Mouse (Mus musculus): ENCODE data around the gene Tmem127.
"Not testable (repeated sequence)": the region's sequence is repeated elsewhere in the genome, so short reads cannot be mapped to it uniquely, and the experiment has no call there.

Gene Tmem127

DNA sequence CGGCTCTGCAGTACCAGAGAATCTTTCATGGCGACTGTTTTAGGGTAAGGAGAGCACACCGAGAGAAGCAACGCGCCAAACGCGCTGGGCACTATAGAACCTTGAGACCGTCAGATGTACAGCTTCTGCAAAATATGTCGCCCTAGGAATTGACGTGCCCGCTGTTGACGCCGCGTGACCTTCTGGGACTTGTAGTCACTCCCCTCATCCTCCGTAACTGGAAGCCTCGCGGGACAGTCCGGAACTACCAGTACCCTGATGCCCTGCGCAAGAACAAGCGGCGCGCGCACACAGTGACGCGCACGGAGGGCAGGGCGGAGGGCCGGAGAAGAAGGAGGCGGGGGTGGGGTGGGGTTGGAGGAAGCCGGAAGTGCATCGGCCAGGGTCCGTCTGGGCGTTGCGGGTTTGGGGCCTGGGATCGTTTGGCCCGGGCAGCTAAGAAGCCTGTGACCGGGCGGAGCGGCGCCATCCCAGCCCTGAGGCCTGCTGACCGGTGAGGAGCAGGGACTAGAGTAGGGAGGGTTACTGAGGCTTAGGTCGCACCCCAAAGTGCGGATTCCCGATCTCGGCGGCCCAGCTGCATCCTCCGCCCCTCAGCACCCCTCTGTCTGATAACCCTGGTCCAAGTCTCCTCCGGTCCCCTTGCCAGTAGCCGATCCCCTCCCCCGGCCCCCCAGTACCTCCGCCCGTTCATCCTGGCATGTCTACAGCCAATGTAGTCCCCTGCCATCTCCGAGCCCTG is at the start of gene Tmem127, which contains the start of gene Ciao1:
Gene Tmem127 (plus strand): TSS at position 317 of the 742 bp plus-strand sequence.
Gene Ciao1 (minus strand): TSS at position 225 of the 742 bp plus-strand sequence.
- ATAC-seq (ENCODE audit: insufficient number of reproducible peaks, low FRiP score, low TSS enrichment): peak; percentile 97

DNA sequence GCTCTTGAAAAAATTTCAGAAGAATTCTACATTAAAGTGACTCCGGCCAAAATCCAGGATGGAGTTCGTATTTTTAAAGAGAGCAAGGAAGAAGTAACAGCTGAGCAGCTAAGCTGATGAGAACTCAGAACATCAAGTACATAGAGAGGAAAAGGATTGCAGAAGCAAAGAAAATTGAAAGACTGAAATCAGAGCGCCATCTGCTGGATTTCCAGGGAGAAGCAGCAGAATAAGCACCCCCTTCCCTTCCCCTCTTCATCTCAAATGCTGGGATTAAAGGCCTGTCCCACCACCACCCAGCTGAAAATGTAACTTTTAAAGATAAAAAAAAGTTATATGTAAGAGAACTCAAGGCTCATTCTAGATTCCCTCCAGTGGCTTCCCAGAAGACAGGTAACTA is 42.8 kb upstream of the Tmem127 start:
- no peak for ATAC-seq (ENCODE audit: insufficient number of reproducible peaks, low FRiP score, low TSS enrichment)

DNA sequence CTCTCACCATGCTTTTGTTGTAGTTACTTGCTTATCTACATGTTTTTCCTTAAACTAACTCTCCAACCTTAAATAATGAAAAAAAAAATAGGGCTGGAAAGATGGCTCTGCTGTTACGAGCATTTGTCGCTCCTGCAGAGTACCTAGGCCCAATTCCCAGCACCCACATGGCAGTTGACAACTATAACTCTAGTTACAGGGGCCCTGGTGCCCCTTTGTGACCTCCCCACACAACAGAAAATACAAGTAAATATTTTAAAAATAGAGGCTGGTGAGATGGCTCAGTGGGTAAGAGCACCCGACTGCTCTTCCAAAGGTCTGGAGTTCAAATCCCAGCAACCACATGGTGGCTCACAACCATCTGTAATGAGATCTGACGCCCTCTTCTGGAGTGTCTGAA is 41.8 kb upstream of the Tmem127 start:
- ATAC-seq (ENCODE audit: insufficient number of reproducible peaks, low FRiP score, low TSS enrichment): not testable (repeated sequence)

DNA sequence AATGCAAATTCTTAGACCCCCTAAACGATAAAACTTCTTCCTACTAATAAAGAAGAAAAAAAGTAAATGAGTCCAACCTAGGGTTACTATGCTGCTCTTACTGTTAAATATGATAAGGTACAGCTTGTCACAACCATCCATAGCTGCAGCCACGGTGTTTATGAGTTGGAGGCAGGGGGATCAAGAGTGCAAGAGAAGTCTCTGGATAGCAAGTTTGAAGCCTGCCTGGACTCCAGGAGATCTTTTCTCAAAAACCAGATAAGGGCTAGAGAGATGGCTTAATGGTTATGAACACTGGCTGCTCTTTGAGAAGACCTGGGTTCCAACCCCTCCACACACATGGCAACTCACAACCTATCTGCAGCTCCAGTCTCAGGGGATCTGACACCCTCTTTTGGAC is 40.8 kb upstream of the Tmem127 start:
- ATAC-seq (ENCODE audit: insufficient number of reproducible peaks, low FRiP score, low TSS enrichment): no peak

DNA sequence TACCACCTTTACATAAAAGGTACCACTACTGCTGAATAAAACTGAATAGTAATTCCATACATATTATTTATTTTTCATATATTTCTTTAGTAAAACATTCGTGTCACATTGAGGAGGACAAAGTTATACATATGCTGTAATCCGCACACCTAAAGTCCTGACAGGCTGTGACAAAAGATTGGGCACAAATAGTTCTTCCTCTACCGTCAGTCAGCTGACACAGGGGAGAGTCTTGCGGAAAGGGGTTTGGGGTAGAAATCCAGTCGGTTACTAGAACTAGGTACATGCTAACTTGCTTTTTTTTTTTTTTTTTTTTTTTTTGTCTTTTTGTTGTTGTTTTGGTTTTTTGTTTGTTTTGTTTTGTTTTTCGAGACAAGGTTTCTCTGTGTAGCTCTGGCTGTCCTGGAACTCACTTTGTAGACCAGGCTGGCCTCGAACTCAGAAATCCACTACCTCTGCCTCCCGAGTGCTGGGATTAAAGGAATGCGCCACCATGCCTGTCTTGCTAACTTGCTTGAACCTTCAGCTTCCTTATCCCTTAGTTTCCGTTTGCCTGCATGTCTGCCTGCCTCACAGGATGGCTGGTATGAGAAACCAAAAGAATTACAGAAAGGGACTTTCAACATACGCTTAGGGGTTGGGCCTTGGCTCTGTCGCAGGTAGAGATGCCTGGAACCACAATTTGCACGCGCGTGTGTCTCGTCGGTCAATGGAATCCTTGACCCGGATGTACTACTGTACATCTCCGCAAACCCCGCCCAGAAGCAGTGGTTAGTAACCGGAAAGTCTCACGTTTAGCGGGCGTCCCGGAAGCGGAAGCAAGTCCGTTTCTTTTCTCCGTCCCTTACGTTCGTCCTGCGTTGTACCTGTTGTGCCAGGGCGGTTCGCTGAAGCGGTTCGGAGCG is 39.9 kb upstream of the Tmem127 start, which contains the start of the genes 1810024B03Rik and Snrnp200:
Gene 1810024B03Rik (minus strand): TSS at position 734 of the 905 bp plus-strand sequence.
Gene Snrnp200 (plus strand): TSS at position 840 of the 905 bp plus-strand sequence.
- peak; percentile 95 for ATAC-seq (ENCODE audit: insufficient number of reproducible peaks, low FRiP score, low TSS enrichment)

DNA sequence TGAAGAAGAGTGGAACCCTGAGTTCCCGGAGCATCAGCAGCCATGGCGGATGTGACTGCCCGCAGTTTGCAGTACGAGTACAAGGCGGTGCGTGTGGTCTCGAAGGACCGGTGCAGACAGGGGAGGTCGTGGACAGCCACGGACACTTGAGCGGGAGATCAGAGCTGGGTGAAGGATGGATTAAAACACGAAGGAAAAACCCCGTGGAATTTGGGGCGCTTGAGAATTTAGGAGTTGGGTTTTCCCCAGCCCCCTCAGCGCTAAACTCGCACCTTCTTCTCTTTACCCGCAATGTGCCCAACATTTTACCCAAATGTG is 39.3 kb upstream of the Tmem127 start:
- peak; percentile 32; the same call in 1 of the 2 replicates for ATAC-seq (ENCODE audit: insufficient number of reproducible peaks, low FRiP score, low TSS enrichment)

DNA sequence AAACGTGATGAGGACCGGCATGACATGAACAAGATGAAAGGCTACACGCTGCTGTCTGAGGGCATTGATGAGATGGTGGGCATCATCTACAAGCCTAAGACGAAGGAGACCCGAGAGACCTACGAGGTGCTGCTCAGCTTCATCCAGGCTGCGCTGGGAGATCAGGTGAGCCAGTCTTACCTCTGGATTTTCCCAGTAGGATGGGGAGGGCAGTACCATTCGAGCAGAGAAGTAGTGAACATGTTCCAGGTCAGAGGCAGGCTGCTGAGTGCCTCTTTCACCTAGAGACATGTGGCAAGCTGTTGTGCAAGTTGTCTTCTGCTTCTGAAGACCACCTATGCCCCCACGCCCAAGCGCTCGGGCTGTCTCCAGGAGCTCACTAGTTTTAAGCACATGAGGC is 37.0 kb upstream of the Tmem127 start:
- no peak for ATAC-seq (ENCODE audit: insufficient number of reproducible peaks, low FRiP score, low TSS enrichment)

DNA sequence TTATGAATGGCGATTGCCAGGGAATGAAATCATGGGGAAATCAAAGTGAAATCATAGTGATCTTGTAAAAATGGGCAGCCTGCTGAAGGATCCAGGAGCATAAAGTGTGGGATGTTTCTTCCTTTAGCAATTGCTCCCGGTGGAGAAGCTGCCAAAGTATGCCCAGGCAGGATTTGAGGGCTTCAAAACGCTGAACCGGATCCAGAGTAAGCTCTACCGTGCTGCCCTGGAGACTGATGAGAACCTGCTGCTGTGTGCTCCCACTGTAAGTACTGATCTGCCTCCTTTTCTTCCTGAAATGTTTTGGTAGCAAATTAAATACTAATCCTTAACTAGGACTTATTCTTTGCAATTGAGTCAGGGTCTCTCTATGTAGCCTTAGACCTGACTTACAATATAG is 30.0 kb upstream of the Tmem127 start:
- ATAC-seq (ENCODE audit: insufficient number of reproducible peaks, low FRiP score, low TSS enrichment): no peak

DNA sequence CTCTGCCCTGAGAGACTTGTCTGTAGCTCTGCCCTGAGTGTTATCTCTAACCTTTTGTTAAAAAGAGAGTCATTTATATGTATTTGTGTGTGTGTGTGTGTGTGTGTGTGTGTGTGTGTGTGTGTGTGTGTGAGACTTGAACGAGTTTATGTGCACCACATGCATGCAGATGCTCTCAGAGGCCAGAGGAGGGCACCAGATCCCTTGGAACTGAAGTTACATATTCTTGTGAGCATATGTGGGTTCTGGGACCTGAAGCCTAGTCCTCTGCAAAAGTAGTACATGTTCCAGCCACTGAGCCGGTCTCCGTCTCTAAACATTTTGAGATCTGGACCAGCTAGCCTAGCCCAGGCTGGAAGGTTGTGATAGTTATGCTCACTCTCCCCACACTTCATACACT is 22.4 kb upstream of the Tmem127 start:
- no peak for ATAC-seq (ENCODE audit: insufficient number of reproducible peaks, low FRiP score, low TSS enrichment)

DNA sequence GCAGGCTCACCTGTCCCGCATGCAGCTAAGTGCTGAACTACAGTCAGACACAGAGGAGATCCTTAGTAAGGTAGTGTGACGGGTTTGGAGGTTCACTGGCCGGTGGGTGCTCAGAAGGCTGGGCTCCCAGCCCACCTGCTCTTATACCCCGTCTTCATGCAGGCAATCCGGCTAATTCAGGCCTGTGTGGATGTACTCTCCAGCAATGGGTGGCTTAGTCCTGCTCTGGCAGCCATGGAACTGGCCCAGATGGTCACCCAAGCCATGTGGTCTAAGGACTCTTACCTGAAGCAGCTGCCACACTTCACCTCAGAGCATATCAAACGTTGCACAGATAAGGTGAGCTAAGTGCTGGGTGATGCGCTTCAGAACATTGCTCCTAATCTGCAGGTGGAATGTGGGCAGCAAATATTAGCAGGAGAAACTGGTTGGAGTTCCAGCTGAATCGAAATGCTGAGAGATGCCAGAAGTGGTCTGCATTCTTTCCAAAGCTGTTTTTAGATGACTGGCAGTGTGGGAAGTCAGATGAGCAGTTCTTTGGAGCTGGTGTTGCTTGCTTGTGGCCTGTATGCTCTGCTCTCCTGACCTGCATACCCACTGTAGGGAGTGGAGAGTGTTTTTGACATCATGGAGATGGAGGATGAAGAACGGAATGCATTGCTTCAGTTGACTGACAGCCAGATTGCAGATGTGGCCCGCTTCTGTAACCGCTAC is 9.7 kb upstream of the Tmem127 start:
- no peak for ATAC-seq (ENCODE audit: insufficient number of reproducible peaks, low FRiP score, low TSS enrichment)

DNA sequence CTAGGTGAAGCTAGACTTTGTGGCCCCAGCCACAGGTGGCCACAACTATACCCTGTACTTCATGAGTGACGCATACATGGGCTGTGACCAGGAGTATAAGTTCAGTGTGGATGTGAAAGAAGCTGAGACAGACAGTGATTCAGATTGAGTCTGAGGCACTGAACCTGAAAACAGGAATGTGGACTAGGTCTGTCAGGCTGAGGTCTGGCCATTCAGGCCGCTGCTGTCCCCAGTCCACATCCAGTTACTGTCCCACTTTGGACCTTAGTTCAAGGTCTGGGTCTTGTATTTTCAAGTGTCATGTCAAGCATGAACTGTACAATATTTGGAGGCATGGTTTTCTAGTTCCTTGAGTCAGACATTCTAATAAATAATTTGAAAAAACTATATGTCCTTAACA is 7.6 kb upstream of the Tmem127 start:
- no peak for ATAC-seq (ENCODE audit: insufficient number of reproducible peaks, low FRiP score, low TSS enrichment)

DNA sequence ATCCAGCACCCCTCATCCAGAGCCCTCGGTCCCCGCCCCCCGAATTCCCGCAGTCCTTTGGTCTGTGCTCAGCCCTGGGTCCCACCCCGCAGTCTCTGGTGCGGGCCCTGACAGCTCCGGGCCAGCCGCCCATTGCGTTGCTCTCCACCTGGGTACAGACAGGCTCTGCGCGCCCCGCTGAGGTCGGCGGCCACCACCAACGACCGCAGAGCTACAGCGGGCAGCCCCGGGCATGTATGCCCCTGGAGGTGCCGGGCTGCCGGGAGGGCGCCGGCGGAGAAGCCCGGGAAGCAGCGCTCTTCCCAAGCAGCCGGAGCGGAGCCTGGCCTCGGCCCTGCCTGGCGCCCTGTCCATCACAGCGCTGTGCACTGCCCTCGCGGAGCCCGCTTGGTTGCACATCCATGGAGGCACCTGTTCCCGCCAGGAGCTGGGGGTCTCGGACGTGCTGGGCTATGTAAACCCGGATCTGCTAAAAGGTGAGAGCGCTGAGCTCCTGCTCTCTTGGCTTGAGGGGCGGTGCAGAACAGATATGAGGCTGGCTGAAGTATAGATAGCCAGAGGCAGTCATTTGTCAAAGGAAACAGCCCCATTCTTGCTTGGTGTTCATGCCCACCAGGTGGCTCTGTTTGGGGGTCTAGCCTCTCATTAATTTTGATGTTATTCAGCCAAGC is 761 bp downstream of the Tmem127 start:
- ATAC-seq (ENCODE audit: insufficient number of reproducible peaks, low FRiP score, low TSS enrichment): peak; percentile 11

DNA sequence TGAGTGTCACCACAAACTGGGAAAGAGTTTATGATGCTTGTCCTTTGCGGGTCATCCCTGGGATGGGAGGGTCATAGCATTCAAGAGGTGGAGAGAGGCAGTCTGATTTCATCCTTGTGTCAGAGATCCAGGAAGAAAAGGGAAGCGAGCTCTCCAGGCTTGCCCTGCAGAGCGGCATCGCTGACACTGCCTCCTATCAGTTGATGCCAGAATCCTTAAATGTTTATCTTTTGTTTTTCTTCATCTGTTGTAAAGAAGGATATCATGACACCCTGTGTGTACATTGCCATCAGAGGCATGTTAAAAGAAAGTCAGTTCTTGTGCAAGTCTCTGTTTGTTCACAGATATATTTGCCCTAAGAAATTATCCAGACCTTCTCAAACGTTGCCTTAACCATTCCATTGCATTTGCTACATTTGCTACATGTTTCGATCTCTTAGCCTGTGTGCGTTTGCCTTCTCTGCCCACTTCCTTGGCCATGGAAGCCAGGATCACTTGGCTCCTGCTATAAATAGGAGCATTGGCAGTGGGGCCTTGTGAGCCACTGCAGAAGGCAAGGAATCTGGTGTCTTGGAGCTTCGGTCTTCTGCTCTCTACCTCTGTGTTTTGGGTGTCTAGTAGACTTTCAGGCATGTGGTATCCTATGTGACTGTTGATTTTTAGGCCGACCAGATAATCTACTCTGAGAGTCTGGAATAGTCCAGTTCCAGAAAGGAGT is 2.7 kb downstream of the Tmem127 start:
- ATAC-seq (ENCODE audit: insufficient number of reproducible peaks, low FRiP score, low TSS enrichment): no peak

DNA sequence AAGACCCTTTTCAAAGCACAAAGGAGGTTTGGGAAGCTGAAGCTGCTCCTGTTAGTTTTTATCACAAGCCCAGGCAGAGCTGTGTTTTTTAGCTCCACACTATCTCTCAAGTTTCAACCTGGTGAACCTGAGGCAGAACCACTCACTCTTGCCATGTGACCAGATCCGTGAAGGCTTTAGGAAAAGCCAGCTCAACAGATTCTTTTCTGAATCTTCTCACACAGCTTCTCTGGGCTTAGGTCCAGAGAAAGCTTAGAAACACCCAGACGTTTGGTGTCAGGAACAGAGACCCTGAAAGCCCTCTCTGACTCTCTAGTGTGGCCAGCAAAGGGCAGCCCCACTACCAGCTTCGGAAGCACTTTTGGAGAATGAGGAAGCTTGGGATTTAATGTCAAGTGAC is 3.7 kb downstream of the Tmem127 start:
- ATAC-seq (ENCODE audit: insufficient number of reproducible peaks, low FRiP score, low TSS enrichment): no peak

DNA sequence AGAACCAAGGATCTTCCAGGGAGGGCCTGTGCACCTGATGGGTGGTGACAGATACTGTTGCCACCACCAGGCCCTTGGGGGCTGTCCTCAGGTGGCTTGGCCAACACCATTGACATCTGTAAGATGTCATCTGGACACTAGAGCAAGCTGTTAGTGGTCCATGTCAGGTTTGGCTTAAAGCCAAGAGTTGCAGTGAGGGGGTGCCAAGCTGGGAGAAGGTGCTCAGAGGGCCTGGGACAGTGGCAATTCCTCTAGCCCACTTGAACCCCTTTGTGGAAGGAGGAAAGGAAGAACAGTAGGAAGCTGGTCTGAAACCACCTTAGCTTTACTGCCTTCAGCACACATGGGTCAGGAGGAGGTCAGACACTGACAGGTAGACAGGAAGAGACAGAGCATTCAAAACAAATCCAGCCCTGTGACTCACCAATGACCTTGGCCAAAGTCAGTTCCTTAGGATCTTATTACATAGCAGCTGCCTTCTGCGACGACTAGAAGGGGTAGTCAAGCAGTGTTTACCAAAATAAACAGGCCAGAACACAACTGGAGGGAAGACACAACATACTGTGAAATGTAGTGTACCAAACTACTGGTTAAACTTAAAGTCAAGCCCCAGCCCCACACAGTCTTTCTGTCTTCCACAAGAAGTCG is 4.3 kb downstream of the Tmem127 start:
- ATAC-seq (ENCODE audit: insufficient number of reproducible peaks, low FRiP score, low TSS enrichment): no peak

DNA sequence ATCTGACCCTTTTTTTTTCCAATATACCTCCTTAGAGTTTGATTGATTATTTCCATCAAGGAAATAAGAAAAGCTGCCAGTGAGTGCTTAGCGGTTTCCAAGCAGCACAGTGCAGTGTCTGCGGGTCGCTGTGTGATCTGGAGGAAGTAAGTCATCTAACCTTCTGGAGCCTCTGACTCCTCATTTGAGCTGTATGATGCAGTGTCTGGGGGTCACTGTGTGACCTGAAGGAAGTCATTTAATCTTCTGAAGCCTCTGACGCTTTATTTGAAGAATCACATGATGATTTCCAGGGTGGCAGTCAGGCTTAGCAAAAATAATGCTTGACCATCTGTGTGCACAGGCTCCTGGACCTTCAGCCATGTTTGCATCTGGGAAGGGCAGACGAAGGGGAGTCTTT is 5.1 kb downstream of the Tmem127 start:
- ATAC-seq (ENCODE audit: insufficient number of reproducible peaks, low FRiP score, low TSS enrichment): no peak

DNA sequence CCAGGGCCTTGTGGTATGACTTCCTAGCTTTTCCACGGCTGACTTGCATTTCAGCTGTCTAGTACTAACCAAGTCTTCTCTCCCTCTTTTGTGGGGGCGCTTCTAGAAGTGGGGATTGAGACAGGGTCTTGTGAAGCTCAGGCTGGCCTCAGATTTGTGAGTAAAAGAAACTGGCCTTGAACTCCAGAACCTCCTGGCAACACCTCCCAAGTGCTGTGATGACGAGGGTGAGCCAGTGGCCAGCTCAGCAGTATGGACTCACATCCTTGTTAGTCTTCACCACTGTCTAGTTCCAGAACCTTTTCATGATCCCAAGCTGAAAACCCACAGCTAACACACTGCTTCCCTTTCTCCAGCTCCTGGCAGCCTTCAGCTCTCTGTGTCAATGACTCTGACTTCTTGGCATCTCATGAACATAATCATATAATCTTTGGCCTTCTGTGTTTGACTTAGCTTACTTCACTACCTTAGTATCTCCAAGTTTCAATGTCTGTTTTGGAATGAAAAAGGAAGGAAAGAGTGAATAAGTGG is 7.0 kb downstream of the Tmem127 start:
- no peak for ATAC-seq (ENCODE audit: insufficient number of reproducible peaks, low FRiP score, low TSS enrichment)

DNA sequence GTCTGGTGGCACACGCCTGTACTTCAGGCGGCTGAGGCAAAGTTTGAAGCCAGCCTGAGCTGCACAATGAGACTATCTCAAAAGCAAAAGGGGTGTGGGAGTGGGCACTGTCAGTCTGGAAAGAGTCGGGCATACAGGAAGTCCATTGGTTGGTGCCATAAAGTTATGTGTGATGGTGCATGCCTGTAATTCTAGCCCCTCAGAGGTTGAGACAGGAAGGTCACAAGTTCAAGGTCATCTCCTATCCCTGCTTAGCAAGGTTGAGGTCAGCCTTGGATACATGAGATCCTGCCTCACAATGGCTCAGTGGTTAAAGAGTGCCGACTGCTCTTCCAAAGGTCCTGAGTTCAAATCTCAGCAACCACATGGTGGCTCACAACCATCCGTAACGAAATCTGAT is 7.6 kb downstream of the Tmem127 start:
- ATAC-seq (ENCODE audit: insufficient number of reproducible peaks, low FRiP score, low TSS enrichment): no peak

DNA sequence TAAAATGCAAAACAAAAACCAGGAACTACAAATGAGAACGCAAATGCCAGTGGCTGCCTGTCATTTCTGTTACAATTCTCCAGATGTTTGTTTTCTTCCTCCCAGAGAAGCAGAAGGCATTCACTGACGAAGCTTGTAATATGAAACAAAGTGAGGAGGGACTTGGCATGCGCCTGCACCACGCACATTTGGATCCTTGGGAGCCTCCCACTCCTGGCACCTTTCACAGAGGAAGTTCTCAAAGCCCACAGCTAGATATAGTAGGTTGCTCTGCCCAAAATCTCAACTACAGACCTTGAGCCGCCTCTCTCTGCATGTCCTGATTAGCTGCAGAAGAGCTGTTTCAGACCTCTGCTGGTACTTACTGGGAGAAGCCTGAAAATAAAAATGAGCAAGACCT is 11.6 kb downstream of the Tmem127 start:
- no peak for ATAC-seq (ENCODE audit: insufficient number of reproducible peaks, low FRiP score, low TSS enrichment)
